Comparison of ENCODE assay signal across 16 mouse cellular contexts in genomic region chr11:105283016-105283415, GRCm38 (mm10). TPM values are rescaled to one million over a fixed set of nuclear protein-coding genes. Genes with fewer than 3 reads are reported as not detected.
DNase-seq lines count a peak whose midpoint lies in the region; ATAC-seq and TF ChIP-seq lines count a peak whose summit lies in the region.
"Had no signal": no experiment of that assay in that cellular context is flagged by ENCODE, and none has a peak within 500 bp of the region (broad histone marks: within the 10 kb centered on the region; RNA-seq: fewer than 3 reads in every experiment).

No protein-coding gene starts in this region.

- H3K36me3 ChIP-seq in heart, embryonic 13.5 days = peaks cover 91% of the 10 kb centered on the region
- H3K36me3 ChIP-seq in lung, postnatal 0 days (ENCODE audit: insufficient read depth, low read length) = peaks cover 17% of the 10 kb centered on the region
- peaks cover 82% of the 10 kb centered on the region for H3K36me3 ChIP-seq in limb, embryonic 10.5 days

- TF ChIP-seq CTCF in lung, postnatal 0 days (IDR thresholded peaks at IDR 0.05) = no peak

- no peaks in the 10 kb centered on the region for H3K9me3 ChIP-seq in heart, embryonic 13.5 days
- H3K9me3 ChIP-seq in lung, postnatal 0 days (ENCODE audit: low read length) = no peaks in the 10 kb centered on the region
- no peaks in the 10 kb centered on the region for H3K9me3 ChIP-seq in limb, embryonic 10.5 days (replicated peaks)
- H3K9me3 ChIP-seq: megakaryocyte, embryonic 14.5 days; neural tube, embryonic 13.5 days had no signal

- WGBS in heart, embryonic 13.5 days = 80% methylated on average over 9 of the region's 9 CpGs
- WGBS in lung, postnatal 0 days = 67% methylated on average over 9 of the region's 9 CpGs
- WGBS in limb, embryonic 10.5 days = 88% methylated on average over 9 of the region's 9 CpGs

- TF ChIP-seq EP300 in lung, postnatal 0 days (IDR thresholded peaks at IDR 0.05) = 0 out of 2 replicates have a peak, but pooled peaks have one; percentile 2

- H3K4me1 ChIP-seq in heart, embryonic 13.5 days = peaks cover 47% of the 10 kb centered on the region
- no peaks in the 10 kb centered on the region for H3K4me1 ChIP-seq in lung, postnatal 0 days (ENCODE audit: insufficient read depth, low read depth, low read length)
- peaks cover 49% of the 10 kb centered on the region for H3K4me1 ChIP-seq in limb, embryonic 10.5 days
- H3K4me1 ChIP-seq: megakaryocyte, embryonic 14.5 days; neural tube, embryonic 13.5 days had no signal

- intact Hi-C loops in heart, postnatal 10 days (cut with DNase I) = no loop called here

- ATAC-seq in heart, embryonic 13.5 days (ENCODE audit: extremely low read depth, insufficient number of reproducible peaks, low FRiP score, low TSS enrichment) = no peak
- peak; percentile 18 for ATAC-seq in lung, postnatal 0 days
- ATAC-seq: forebrain, embryonic 16.5 days; hindbrain, embryonic 16.5 days; intestine, postnatal 0 days; liver, postnatal 0 days had no signal

- H3K27ac ChIP-seq in heart, embryonic 13.5 days (replicated peaks) = peak overlapping the region; percentile 77
- H3K27ac ChIP-seq in lung, postnatal 0 days (ENCODE audit: low read length) = peak overlapping the region; percentile 77
- H3K27ac ChIP-seq in limb, embryonic 10.5 days = peak overlapping the region; percentile 70; the same call in 1 of the 2 replicates
- H3K27ac ChIP-seq: kidney, postnatal 0 days; neural tube, embryonic 13.5 days had no signal

- DNase-seq in heart, postnatal 10 days = no peak
- DNase-seq in lung, postnatal 0 days (ENCODE audit: low spot score) = no peak
- DNase-seq in lung, postnatal 25 days (ENCODE audit: low spot score) = no peak
- DNase-seq in limb, embryonic 10.5 days (ENCODE audit: low spot score) = no peak
- DNase-seq in cerebellum, postnatal 25 days = no peak
- no peak for DNase-seq in kidney, adult 18-20 months
- DNase-seq: liver; liver, postnatal 0 days; right cerebral cortex, postnatal 25 days had no signal

- no peak overlapping the region for H3K9ac ChIP-seq in heart, embryonic 13.5 days
- H3K9ac ChIP-seq in lung, postnatal 0 days (replicated peaks; ENCODE audit: low read depth) = no peak overlapping the region
- H3K9ac ChIP-seq: liver, postnatal 0 days; neural tube, embryonic 13.5 days had no signal

- no peak overlapping the region for H3K4me3 ChIP-seq in heart, embryonic 13.5 days
- no peak overlapping the region for H3K4me3 ChIP-seq in lung, postnatal 0 days (ENCODE audit: low read depth, low read length)
- H3K4me3 ChIP-seq in limb, embryonic 10.5 days = no peak overlapping the region
- H3K4me3 ChIP-seq: megakaryocyte, embryonic 14.5 days; neural tube, embryonic 13.5 days had no signal

- H3K4me2 ChIP-seq in heart, embryonic 13.5 days = 0 out of 2 replicates have a peak overlapping the region, but pooled peaks have one; percentile 0
- H3K4me2 ChIP-seq in lung, postnatal 0 days (replicated peaks; ENCODE audit: low read depth, low read length) = no peak overlapping the region
- H3K4me2 ChIP-seq: neural tube, embryonic 13.5 days had no signal

- no peaks in the 10 kb centered on the region for H3K27me3 ChIP-seq in heart, embryonic 13.5 days (replicated peaks)
- H3K27me3 ChIP-seq in lung, postnatal 0 days (replicated peaks; ENCODE audit: insufficient read depth, low read length) = no peaks in the 10 kb centered on the region
- H3K27me3 ChIP-seq in limb, embryonic 10.5 days (ENCODE audit: low read depth, poor library complexity, severe bottlenecking) = no peaks in the 10 kb centered on the region
- H3K27me3 ChIP-seq: megakaryocyte, embryonic 14.5 days; neural tube, embryonic 13.5 days had no signal

RNA-seq across cellular contexts. Expression of gene Mrc2, which starts 9.4 kb away (rescaled TPM):
- polyA plus RNA-seq in heart, embryonic 13.5 days (2015; fragmentation: Nextera tagmentation; extraction: Ambion mirVana) = 8.6 and 9.8 TPM in 2 replicates
- total RNA-seq in heart, postnatal 10 days (2021) = 10 to 100 TPM; 35.1 to 35.9 TPM
- 20.0 and 22.6 TPM in 2 replicates for polyA plus RNA-seq in lung, postnatal 0 days (2015; fragmentation: Nextera tagmentation; extraction: Ambion mirVana)
- 27.6 and 31.6 TPM in 2 replicates for polyA plus RNA-seq in limb, embryonic 10.5 days (2016; fragmentation: Nextera tagmentation; extraction: Ambion mirVana)
